Mouse (Mus musculus) liver, embryonic 16.5 days (tissue): ENCODE measurements around the gene Hoxa3. TPM values are rescaled to one million over a fixed set of nuclear protein-coding genes. Genes with fewer than 3 reads are reported as not detected.

Experiments
- ATAC-seq: fragments of 200-750 bp; cut with Nextera tagmentation; 2 replicates; pipeline ENCODE4 v1.8.0; 2017; ENCODE audit warnings: low read depth, mild to moderate bottlenecking, moderate number of reproducible peaks, moderate library complexity
- H3K27ac ChIP-seq: fragments of 300-500 bp; sonication (generic); 2 replicates; pipeline ENCODE4 v1.5.1; 2014; ENCODE audit warnings: mild to moderate bottlenecking, low read length
- H3K27me3 ChIP-seq: fragments of 300-500 bp; sonication (generic); 2 replicates; pipeline ENCODE4 v1.6.1; 2014; ENCODE audit warnings: low read depth, low read length, mixed read lengths; ENCODE audit not compliant: control insufficient read depth, insufficient read depth
- H3K36me3 ChIP-seq: fragments of 300-500 bp; sonication (generic); 2 replicates; pipeline ENCODE4 v1.6.1; 2014; ENCODE audit warnings: mild to moderate bottlenecking; ENCODE audit not compliant: control insufficient read depth, insufficient read depth
- H3K4me1 ChIP-seq: fragments of 300-500 bp; sonication (generic); 2 replicates; pipeline ENCODE4 v1.6.1; 2014; ENCODE audit warnings: low read depth, low read length, mixed read lengths; ENCODE audit not compliant: control insufficient read depth
- H3K4me2 ChIP-seq: fragments of 300-500 bp; sonication (generic); 2 replicates; pipeline ENCODE4 v1.6.1; 2014; ENCODE audit warnings: low read depth, low read length, mixed read lengths
- H3K4me3 ChIP-seq: fragments of 300-500 bp; sonication (generic); 2 replicates; pipeline ENCODE4 v1.5.1; 2014; ENCODE audit warnings: low read depth, mild to moderate bottlenecking, low read length
- H3K9ac ChIP-seq: fragments of 300-500 bp; sonication (generic); 2 replicates; pipeline ENCODE4 v1.6.1; 2014; ENCODE audit warnings: low read depth, low read length
- H3K9me3 ChIP-seq: fragments of 300-500 bp; sonication (generic); replicated peaks from 2 replicates; pipeline ENCODE4 v1.6.1; 2016; ENCODE audit warnings: low read length; ENCODE audit not compliant: control insufficient read depth
- WGBS: fragments of 180-500 bp; shearing (Covaris S2); extraction: QIAGEN DNeasy Blood & Tissue Kit; methylation state at CpG from one replicate; pipeline ENCODE4 v1.1.7; 2014; ENCODE audit not compliant: insufficient replicate concordance; 5-methylcytosine and 5-hydroxymethylcytosine counted together
- polyA plus RNA-seq: library from polyadenylated mRNA; unstranded; fragments of >200 nt; fragmentation: Nextera tagmentation; extraction: Ambion mirVana; gene quantifications from 2 replicates; pipeline ENCODE4 v1.2.1, GENCODE M21; 2015

Gene Hoxa3
- polyA plus RNA-seq, 1 experiment from 2014 or later = 0.27 TPM

DNA sequence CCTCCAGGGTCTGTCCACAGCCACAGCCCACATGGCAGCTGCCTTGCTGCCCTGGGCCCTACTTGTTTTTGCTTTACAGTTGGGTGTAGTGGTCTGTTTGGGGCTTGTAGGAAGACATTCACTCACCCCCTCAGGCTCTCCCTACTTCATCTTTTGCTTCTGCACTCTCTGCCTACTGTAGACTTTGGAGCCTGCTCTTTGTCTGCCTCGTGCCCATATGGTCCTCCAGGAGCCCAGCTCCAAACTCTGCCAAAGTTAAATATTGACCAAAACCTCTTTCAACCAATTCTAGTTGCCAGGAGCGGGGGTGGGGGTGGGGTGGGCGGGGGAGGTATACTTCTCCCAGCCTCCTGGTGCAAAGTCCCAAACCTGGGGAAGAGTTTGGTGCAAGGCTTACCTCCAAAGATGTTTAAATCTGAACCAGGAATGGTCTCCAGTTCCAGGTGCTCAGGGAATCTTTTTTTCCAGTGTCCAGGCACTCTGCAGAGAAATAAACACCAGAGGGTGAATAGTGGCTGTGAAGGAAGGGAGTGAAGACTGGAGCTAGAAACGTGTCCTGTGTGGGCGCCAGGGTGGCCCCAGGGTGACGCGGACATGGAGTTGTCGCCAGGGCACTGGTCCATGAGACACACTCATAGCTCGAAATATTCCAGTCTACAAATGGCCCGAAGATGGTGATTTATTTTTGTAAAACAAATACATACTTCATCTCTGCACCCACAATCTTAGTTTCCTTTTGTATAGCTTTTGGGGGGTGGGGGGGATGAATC, 29.6 kb downstream of the Hoxa3 start:
- 40% methylated on average over 10 of the region's 10 CpGs for WGBS
- H3K36me3 ChIP-seq = no peaks in the 10 kb centered on the region
- no peak overlapping the region for H3K27ac ChIP-seq
- H3K4me2 ChIP-seq = peak overlapping the region; percentile 27; the same call in 1 of the 2 replicates
- H3K9ac ChIP-seq = no peak overlapping the region
- peaks cover 3% of the 10 kb centered on the region; the same call in 1 of the 2 replicates for H3K4me1 ChIP-seq
- peak; percentile 64 for ATAC-seq
- no peaks in the 10 kb centered on the region for H3K9me3 ChIP-seq
- H3K4me3 ChIP-seq = no peak overlapping the region
- H3K27me3 ChIP-seq = peaks cover 62% of the 10 kb centered on the region

DNA sequence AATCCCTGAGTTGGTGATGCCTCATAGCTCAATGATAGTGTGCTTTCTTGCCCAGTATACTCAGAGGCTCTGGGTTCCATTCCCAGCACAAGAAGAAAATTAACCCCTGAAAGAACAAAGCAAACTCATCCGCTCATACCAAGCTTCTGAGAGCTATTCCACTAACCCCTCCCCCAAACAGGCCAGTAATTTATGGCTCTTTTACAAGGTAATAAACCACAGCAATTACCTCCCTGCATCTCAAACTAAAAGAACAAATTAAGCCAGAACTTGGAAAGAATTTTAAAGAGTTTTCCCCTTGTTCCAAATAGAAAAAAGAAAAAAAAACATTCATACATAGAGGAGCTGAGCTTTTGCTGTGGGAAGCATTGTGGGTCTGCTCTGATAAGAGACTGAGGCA, 30.3 kb downstream of the Hoxa3 start:
- H3K27ac ChIP-seq = no peak overlapping the region
- H3K9ac ChIP-seq = no peak overlapping the region
- no peak overlapping the region for H3K4me3 ChIP-seq
- no peak overlapping the region; the same call in 1 of the 2 replicates for H3K4me2 ChIP-seq
- H3K36me3 ChIP-seq = no peaks in the 10 kb centered on the region
- 67% methylated on average over 1 of the region's 1 CpGs for WGBS
- no peak for ATAC-seq
- H3K4me1 ChIP-seq = peaks cover 3% of the 10 kb centered on the region; the same call in 1 of the 2 replicates
- H3K9me3 ChIP-seq = no peaks in the 10 kb centered on the region
- H3K27me3 ChIP-seq = peaks cover 68% of the 10 kb centered on the region

GRCm38 (mm10) chr6:52182030-52182429, 31.1 kb downstream of the Hoxa3 start:
- no peak overlapping the region for H3K27ac ChIP-seq
- H3K4me1 ChIP-seq = peaks cover 3% of the 10 kb centered on the region; the same call in 1 of the 2 replicates
- H3K36me3 ChIP-seq = no peaks in the 10 kb centered on the region
- no peak overlapping the region for H3K4me2 ChIP-seq
- no peak overlapping the region for H3K4me3 ChIP-seq
- ATAC-seq = no peak
- peaks cover 68% of the 10 kb centered on the region for H3K27me3 ChIP-seq
- H3K9ac ChIP-seq = no peak overlapping the region
- WGBS = 48% methylated on average over 2 of the region's 2 CpGs
- H3K9me3 ChIP-seq = no peaks in the 10 kb centered on the region

GRCm38 (mm10) chr6:52180726-52181125, 32.4 kb downstream of the Hoxa3 start:
- Histone ChIP-seq H3K4me2 (no peak overlapping the region), H3K27ac (no peak overlapping the region), H3K4me1 (peaks cover 3% of the 10 kb centered on the region; the same call in 1 of the 2 replicates), H3K4me3 (no peak overlapping the region), H3K9ac (no peak overlapping the region), H3K36me3 (no peaks in the 10 kb centered on the region), H3K9me3 (no peaks in the 10 kb centered on the region), H3K27me3 (peaks cover 69% of the 10 kb centered on the region)
- no peak for ATAC-seq
- 50% methylated on average over 3 of the region's 3 CpGs for WGBS

DNA sequence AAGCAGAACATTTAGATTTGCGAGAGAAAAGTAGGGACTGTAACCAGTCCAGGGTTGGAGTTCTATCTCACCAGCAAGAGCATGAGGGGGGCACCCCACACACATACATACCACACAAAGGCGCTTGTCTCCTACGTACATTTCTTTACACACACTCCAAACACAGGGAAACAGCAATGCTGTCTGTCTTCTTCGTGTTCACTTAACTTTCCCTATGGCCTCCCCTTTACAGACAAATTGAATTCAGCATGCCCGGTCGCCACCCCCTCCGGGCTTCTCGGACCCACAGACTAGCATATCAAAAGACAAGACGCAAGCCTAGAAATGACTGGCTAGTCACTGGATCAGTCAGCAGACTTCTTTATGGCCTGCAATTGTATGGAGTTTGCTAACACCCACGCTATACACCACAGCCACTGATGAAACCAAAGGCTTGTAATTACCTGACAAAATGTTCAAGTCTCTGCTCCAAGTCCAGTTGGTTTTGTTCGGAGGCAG, 32.9 kb downstream of the Hoxa3 start:
- WGBS = 40% methylated on average over 11 of the region's 11 CpGs
- Histone ChIP-seq H3K4me3 (no peak overlapping the region), H3K9ac (no peak overlapping the region), H3K27ac (no peak overlapping the region), H3K4me1 (peaks cover 3% of the 10 kb centered on the region; the same call in 1 of the 2 replicates), H3K4me2 (no peak overlapping the region), H3K36me3 (no peaks in the 10 kb centered on the region), H3K27me3 (peaks cover 74% of the 10 kb centered on the region), H3K9me3 (no peaks in the 10 kb centered on the region)
- no peak for ATAC-seq

- Histone ChIP-seq H3K27ac (no peak overlapping the region), H3K4me2 (no peak overlapping the region), H3K27me3 (peaks cover 78% of the 10 kb centered on the region), H3K9me3 (no peaks in the 10 kb centered on the region), H3K4me1 (peaks cover 3% of the 10 kb centered on the region; the same call in 1 of the 2 replicates), H3K4me3 (no peak overlapping the region), H3K36me3 (no peaks in the 10 kb centered on the region), H3K9ac (peak overlapping the region; percentile 14; the same call in 1 of the 2 replicates)
- 29% methylated on average over 10 of the region's 10 CpGs for WGBS
- no peak for ATAC-seq
Observed at GRCm38 (mm10) chr6:52179690-52180089, 33.4 kb downstream of the Hoxa3 start.

- 27% methylated on average over 4 of the region's 4 CpGs for WGBS
- H3K4me2 ChIP-seq = no peak overlapping the region
- ATAC-seq = no peak
- H3K9me3 ChIP-seq = no peaks in the 10 kb centered on the region
- H3K9ac ChIP-seq = peak overlapping the region; percentile 14; the same call in 1 of the 2 replicates
- H3K27ac ChIP-seq = no peak overlapping the region
- H3K4me3 ChIP-seq = no peak overlapping the region
- no peaks in the 10 kb centered on the region for H3K36me3 ChIP-seq
- H3K27me3 ChIP-seq = peaks cover 76% of the 10 kb centered on the region
- peaks cover 3% of the 10 kb centered on the region; the same call in 1 of the 2 replicates for H3K4me1 ChIP-seq
Observed at GRCm38 (mm10) chr6:52178918-52179665, 34.0 kb downstream of the Hoxa3 start.

- H3K9me3 ChIP-seq = no peaks in the 10 kb centered on the region
- no peaks in the 10 kb centered on the region for H3K36me3 ChIP-seq
- WGBS = 10% methylated on average over 9 of the region's 9 CpGs
- no peak for ATAC-seq
- no peak overlapping the region for H3K27ac ChIP-seq
- H3K27me3 ChIP-seq = peaks cover 83% of the 10 kb centered on the region
- no peaks in the 10 kb centered on the region; the same call in 1 of the 2 replicates for H3K4me1 ChIP-seq
- no peak overlapping the region for H3K9ac ChIP-seq
- no peak overlapping the region for H3K4me3 ChIP-seq
- H3K4me2 ChIP-seq = no peak overlapping the region
Observed at GRCm38 (mm10) chr6:52177806-52178205, 35.3 kb downstream of the Hoxa3 start.
